Mouse (Mus musculus) limb, embryonic 10.5 days (tissue): Measurements from ENCODE around the gene Cybrd1. TPM values are rescaled to one million over a fixed set of nuclear protein-coding genes. Genes with fewer than 3 reads are reported as not detected.

ENCODE experiments used
- DNase-seq: peaks from one replicate; pipeline ENCODE4 v3.0.0-alpha.2; 2017; ENCODE audit warnings: low spot score
- H3K27ac ChIP-seq: fragments of 300-500 bp; sonication (generic); 2 replicates; pipeline ENCODE4 v1.5.1; 2016; ENCODE audit warnings: mild to moderate bottlenecking
- H3K27me3 ChIP-seq: fragments of 300-500 bp; sonication (generic); 2 replicates; pipeline ENCODE4 v1.6.1; 2016; ENCODE audit warnings: low read depth, mild to moderate bottlenecking; ENCODE audit not compliant: poor library complexity, severe bottlenecking
- H3K36me3 ChIP-seq: fragments of 300-500 bp; sonication (generic); 2 replicates; pipeline ENCODE4 v1.6.1; 2016; ENCODE audit warnings: mild to moderate bottlenecking, moderate library complexity
- H3K4me1 ChIP-seq: fragments of 300-500 bp; sonication (generic); 2 replicates; pipeline ENCODE4 v1.6.1; 2016
- H3K4me3 ChIP-seq: fragments of 300-500 bp; sonication (generic); 2 replicates; pipeline ENCODE4 v1.5.1; 2016; ENCODE audit warnings: mild to moderate bottlenecking, moderate library complexity
- H3K9me3 ChIP-seq: fragments of 300-500 bp; sonication (generic); replicated peaks from 2 replicates; pipeline ENCODE4 v1.6.1; 2016; ENCODE audit warnings: mild to moderate bottlenecking
- WGBS: fragments of 180-500 bp; shearing (Covaris S2); methylation state at CpG from one replicate; pipeline ENCODE4 v1.1.7; 2016; 5-methylcytosine and 5-hydroxymethylcytosine counted together
- polyA plus RNA-seq: library from polyadenylated mRNA; unstranded; fragments of >200 nt; fragmentation: Nextera tagmentation; extraction: Ambion mirVana; gene quantifications from 2 replicates; pipeline ENCODE4 v1.2.1, GENCODE M21; 2016

The Cybrd1 gene
- polyA plus RNA-seq = 0.15 and 0.48 TPM in 2 replicates

DNA sequence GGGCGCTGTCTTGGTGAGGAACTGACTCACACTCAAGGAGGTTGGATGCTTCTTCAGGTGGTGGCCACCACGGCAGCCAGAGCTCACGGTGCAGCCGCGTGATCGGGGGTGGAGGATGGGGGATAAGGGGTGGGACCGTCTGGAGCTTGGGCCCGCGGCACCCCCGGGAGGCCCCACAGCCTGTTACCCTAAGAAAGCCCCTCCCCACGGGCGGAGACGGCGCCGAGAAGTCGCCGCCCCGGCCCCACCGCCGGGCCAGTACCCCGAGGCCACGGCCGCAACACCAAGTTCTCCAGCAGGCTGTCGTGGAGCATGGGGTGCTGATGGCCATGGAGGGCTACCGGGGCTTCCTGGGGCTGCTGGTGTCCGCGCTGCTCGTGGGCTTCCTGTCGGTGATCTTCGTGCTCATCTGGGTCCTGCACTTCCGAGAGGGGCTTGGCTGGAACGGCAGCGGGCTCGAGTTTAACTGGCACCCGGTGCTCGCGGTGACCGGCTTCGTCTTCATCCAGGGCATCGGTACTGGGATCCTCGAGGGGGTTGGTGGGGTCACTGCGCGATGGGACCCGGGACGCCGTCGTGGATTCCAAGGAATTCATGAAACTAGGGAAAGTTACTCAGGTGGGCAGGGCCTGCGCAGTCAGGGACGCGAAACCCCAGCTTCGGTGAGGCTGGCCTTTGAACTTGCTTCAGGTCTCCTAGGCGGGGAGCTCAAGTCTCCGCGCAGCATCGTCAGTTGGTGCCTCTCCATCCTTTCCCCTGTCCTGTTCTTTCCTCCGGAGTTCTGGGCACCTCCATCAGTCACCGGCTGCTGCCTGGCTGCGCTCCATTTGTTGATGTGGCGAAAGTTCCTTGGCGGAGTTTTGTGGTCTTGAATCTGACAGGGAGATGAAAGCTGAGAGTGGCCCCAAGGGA is at the start of gene Cybrd1:
TSS of gene Cybrd1 (plus strand) at position 127 of the 912 bp plus-strand sequence.
- DNase-seq = peak; percentile 59
- Histone ChIP-seq H3K9me3 (no peaks in the 10 kb centered on the region), H3K4me1 (peaks cover 15% of the 10 kb centered on the region), H3K4me3 (peak within 1 kb of the TSS; percentile 63), H3K36me3 (no peaks in the 10 kb centered on the region), H3K27me3 (peaks cover 43% of the 10 kb centered on the region), H3K27ac (peak within 1 kb of the TSS; percentile 70)
- WGBS = 1% methylated on average over 60 of the region's 60 CpGs

GRCm38 (mm10) chr2:71071601-71072000 is 46.1 kb upstream of the Cybrd1 start:
- Histone ChIP-seq H3K4me1 (no peaks in the 10 kb centered on the region), H3K36me3 (peaks cover 14% of the 10 kb centered on the region), H3K4me3 (no peak overlapping the region), H3K27ac (no peak overlapping the region), H3K27me3 (no peaks in the 10 kb centered on the region), H3K9me3 (no peaks in the 10 kb centered on the region)
- no peak for DNase-seq
- WGBS = 94% methylated on average over 4 of the region's 4 CpGs

GRCm38 (mm10) chr2:71073330-71073729 is 44.4 kb upstream of the Cybrd1 start:
- Histone ChIP-seq H3K4me3 (no peak overlapping the region), H3K27ac (no peak overlapping the region), H3K9me3 (no peaks in the 10 kb centered on the region), H3K4me1 (no peaks in the 10 kb centered on the region), H3K27me3 (no peaks in the 10 kb centered on the region), H3K36me3 (peaks cover 14% of the 10 kb centered on the region)
- WGBS = 90% methylated on average over 3 of the region's 3 CpGs
- no peak for DNase-seq

- H3K4me3 ChIP-seq = no peak overlapping the region
- no peak for DNase-seq
- peaks cover 14% of the 10 kb centered on the region for H3K36me3 ChIP-seq
- H3K9me3 ChIP-seq = no peaks in the 10 kb centered on the region
- no peaks in the 10 kb centered on the region for H3K27me3 ChIP-seq
- no peaks in the 10 kb centered on the region for H3K4me1 ChIP-seq
- WGBS = 95% methylated on average over 3 of the region's 3 CpGs
- no peak overlapping the region for H3K27ac ChIP-seq
Measured at GRCm38 (mm10) chr2:71073828-71074227, 43.9 kb upstream of the Cybrd1 start.

DNA sequence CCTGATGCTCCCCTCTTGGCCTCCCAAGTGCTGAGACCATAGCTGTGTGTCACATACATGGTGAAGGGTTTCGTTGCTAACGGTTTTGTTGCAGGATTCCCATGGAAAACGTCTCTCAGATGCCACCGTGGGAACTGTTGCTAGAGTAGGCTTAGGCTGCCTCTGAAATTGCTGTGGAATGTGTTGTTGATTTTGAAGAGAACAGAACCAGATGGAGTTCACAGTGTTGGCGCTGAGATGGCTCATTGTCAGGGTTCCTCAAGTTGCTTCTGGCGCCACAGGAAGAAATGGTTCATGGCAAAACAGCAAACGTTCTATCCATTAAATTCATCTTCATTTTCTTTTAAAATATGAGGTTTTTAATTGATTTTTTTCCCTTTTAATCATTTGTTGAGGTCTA is 35.3 kb upstream of the Cybrd1 start:
- no peak for DNase-seq
- Histone ChIP-seq H3K27me3 (no peaks in the 10 kb centered on the region), H3K9me3 (no peaks in the 10 kb centered on the region), H3K4me1 (no peaks in the 10 kb centered on the region), H3K36me3 (peaks cover 32% of the 10 kb centered on the region), H3K4me3 (no peak overlapping the region), H3K27ac (no peak overlapping the region)
- WGBS = 91% methylated on average over 7 of the region's 7 CpGs

DNA sequence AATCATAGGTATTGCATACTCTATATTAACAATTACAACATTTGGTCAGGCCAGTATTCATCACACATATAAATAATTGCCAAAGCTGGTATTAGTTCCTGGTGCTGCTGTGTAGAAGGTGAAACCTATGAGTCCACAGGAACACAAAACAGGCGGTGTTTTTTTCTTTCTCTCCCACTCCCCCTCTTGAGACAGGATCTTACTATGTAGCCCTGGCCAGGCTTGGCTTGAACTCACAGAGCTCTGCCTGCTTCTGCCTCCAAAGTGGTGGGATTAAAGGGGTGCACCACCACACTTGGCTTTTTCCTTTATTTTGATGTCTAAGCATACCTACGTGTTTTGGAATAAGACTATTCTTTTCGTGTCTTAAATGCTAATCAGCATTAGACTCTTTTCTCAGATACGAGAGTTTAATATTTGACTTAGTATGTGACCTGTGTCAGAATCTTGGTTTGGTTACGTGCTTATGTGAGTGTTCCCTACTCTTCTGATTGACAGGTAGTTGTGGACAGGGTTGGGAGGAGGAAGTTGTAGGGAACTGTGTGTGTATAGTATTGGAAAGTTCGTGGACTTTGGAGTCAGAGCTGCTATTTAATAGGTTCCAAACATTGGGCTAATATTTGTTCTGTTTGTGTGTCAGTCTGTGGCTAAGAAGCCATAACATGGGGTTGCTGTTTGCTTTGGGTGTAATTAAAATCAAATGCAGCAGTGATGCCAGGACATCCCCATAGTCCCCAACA is 34.1 kb upstream of the Cybrd1 start:
- peaks cover 43% of the 10 kb centered on the region for H3K36me3 ChIP-seq
- no peak for DNase-seq
- no peaks in the 10 kb centered on the region for H3K27me3 ChIP-seq
- no peaks in the 10 kb centered on the region for H3K4me1 ChIP-seq
- no peak overlapping the region for H3K27ac ChIP-seq
- WGBS = 93% methylated on average over 6 of the region's 6 CpGs
- H3K9me3 ChIP-seq = no peaks in the 10 kb centered on the region
- H3K4me3 ChIP-seq = no peak overlapping the region

DNA sequence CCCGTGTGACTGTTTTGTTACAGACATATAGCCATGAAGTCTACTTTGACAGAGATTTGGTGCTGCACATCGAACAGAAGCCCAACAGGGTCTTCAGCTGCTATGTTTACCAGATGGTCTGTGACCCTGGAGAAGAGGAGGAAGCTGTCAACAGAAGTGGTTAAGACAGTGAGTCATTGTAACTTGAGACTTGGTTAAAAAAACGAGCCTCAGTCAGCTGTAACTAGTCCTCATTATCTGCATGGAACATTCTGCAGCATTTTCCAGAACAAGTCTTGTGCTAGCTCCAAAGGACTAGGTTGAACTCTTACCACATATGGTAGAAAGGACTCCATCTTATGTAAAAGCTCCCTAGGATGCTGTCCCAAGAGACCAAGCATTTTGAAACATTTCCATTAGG is 28.0 kb upstream of the Cybrd1 start:
- H3K9me3 ChIP-seq = no peaks in the 10 kb centered on the region
- no peaks in the 10 kb centered on the region for H3K4me1 ChIP-seq
- no peak overlapping the region for H3K4me3 ChIP-seq
- H3K27ac ChIP-seq = no peak overlapping the region
- peaks cover 52% of the 10 kb centered on the region for H3K36me3 ChIP-seq
- no peak for DNase-seq
- WGBS = 70% methylated on average over 3 of the region's 3 CpGs
- no peaks in the 10 kb centered on the region for H3K27me3 ChIP-seq

DNA sequence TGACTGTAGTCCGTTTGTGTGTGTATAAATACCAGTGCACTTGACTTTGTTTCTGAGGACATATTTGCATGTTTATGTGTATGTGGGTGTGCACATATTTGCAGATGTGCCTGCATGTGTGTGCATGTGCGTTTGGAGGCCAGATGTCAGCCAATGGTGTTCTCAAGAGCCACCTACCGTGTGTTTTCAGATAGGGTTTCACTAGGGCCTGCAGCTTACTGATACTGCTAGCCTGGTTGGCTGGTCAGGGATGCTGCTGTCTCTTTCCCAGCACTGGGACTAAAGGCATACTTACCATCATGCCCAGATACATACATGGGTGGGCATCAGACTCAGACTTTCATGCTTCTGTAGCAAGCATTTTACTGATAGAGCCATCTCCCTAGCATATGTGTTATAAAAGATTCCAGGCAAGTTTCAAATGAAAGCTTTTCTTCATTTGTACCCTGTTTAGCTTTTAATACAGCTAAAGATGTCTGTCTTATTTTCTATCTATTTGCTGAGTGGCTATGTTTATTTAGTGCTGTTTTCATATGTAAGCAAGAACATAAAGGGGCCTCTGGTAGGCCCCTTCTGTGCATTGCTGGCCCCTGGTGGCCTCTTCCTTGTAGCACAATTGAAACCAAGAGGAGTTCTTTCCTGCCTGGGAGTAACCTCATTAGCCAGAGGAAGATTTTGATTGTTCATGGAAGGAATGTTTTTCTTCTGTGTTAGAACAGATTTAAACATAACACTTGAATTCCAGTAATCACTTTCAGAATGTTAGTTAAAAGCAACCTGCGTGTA is 26.9 kb upstream of the Cybrd1 start:
- H3K4me3 ChIP-seq = no peak overlapping the region
- DNase-seq = no peak
- 89% methylated on average over 4 of the region's 4 CpGs for WGBS
- no peak overlapping the region for H3K27ac ChIP-seq
- peaks cover 52% of the 10 kb centered on the region for H3K36me3 ChIP-seq
- H3K4me1 ChIP-seq = no peaks in the 10 kb centered on the region
- H3K27me3 ChIP-seq = no peaks in the 10 kb centered on the region
- no peaks in the 10 kb centered on the region for H3K9me3 ChIP-seq

DNA sequence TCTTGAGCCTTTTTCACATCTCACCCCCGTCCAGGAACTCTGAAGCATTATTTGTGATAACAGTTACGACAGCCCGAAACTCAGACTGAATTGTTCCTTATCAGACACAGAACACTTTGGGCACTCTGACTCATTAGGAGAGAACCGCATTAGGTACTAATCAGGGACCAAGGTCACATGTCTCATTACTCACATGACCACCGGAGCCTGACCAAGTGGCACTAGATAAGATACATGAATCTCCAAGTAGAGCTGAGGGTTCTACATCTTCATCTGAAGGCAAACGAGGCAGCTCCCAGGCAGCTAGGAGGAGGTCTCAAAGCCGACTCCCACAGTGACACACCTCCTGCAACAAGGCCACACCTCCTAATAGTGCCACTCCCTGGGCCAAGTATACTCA is 21.6 kb upstream of the Cybrd1 start:
- DNase-seq = no peak
- no peaks in the 10 kb centered on the region for H3K9me3 ChIP-seq
- WGBS = 80% methylated on average over 7 of the region's 7 CpGs
- H3K27ac ChIP-seq = no peak overlapping the region
- H3K27me3 ChIP-seq = no peaks in the 10 kb centered on the region
- H3K36me3 ChIP-seq = peaks cover 23% of the 10 kb centered on the region
- H3K4me3 ChIP-seq = no peak overlapping the region
- no peaks in the 10 kb centered on the region for H3K4me1 ChIP-seq

GRCm38 (mm10) chr2:71102621-71103291 is 15.0 kb upstream of the Cybrd1 start:
- Histone ChIP-seq H3K36me3 (peaks cover 8% of the 10 kb centered on the region), H3K9me3 (no peaks in the 10 kb centered on the region), H3K4me3 (no peak overlapping the region), H3K4me1 (no peaks in the 10 kb centered on the region), H3K27me3 (no peaks in the 10 kb centered on the region), H3K27ac (no peak overlapping the region)
- DNase-seq = no peak
- 88% methylated on average over 10 of the region's 10 CpGs for WGBS

GRCm38 (mm10) chr2:71103292-71103680 is 14.4 kb upstream of the Cybrd1 start:
- Histone ChIP-seq H3K4me1 (no peaks in the 10 kb centered on the region), H3K4me3 (no peak overlapping the region), H3K27me3 (no peaks in the 10 kb centered on the region), H3K36me3 (peaks cover 8% of the 10 kb centered on the region), H3K27ac (no peak overlapping the region), H3K9me3 (no peaks in the 10 kb centered on the region)
- DNase-seq = no peak
- 90% methylated on average over 4 of the region's 4 CpGs for WGBS

GRCm38 (mm10) chr2:71104696-71105095 is 13.0 kb upstream of the Cybrd1 start:
- H3K4me3 ChIP-seq = no peak overlapping the region
- 81% methylated on average over 3 of the region's 3 CpGs for WGBS
- peaks cover 3% of the 10 kb centered on the region for H3K36me3 ChIP-seq
- no peaks in the 10 kb centered on the region for H3K4me1 ChIP-seq
- DNase-seq = no peak
- H3K9me3 ChIP-seq = no peaks in the 10 kb centered on the region
- no peak overlapping the region for H3K27ac ChIP-seq
- no peaks in the 10 kb centered on the region for H3K27me3 ChIP-seq
